Mouse (Mus musculus) embryonic facial prominence, embryonic 14.5 days (tissue): ENCODE results near the gene Foxn4. TPM values are rescaled to one million over a fixed set of nuclear protein-coding genes. Genes with fewer than 3 reads are reported as not detected.

ENCODE experiments used
- ATAC-seq: fragments of 200-750 bp; cut with Nextera tagmentation; 2 replicates; pipeline ENCODE4 v1.8.0; 2017; ENCODE audit warnings: low read depth, moderate number of reproducible peaks, moderate TSS enrichment
- DNase-seq: peaks from one replicate; pipeline ENCODE4 v3.0.0-alpha.2; 2015; ENCODE audit warnings: low spot score
- H3K27ac ChIP-seq: fragments of 300-500 bp; sonication (generic); replicated peaks from 2 replicates; pipeline ENCODE4 v1.5.1; 2014; ENCODE audit warnings: low read depth, mild to moderate bottlenecking, low read length, moderate library complexity
- H3K27me3 ChIP-seq: fragments of 300-500 bp; sonication (generic); replicated peaks from 2 replicates; pipeline ENCODE4 v1.6.1; 2014; ENCODE audit warnings: low read length; ENCODE audit not compliant: control insufficient read depth, insufficient read depth
- H3K36me3 ChIP-seq: fragments of 300-500 bp; sonication (generic); 2 replicates; pipeline ENCODE4 v1.6.1; 2014; ENCODE audit warnings: low read length, mixed read lengths; ENCODE audit not compliant: control insufficient read depth, insufficient read depth
- H3K4me1 ChIP-seq: fragments of 300-500 bp; sonication (generic); 2 replicates; pipeline ENCODE4 v1.6.1; 2014; ENCODE audit warnings: antibody characterized with exemption, low read length; ENCODE audit not compliant: control insufficient read depth, insufficient read depth
- H3K4me2 ChIP-seq: fragments of 300-500 bp; sonication (generic); 2 replicates; pipeline ENCODE4 v1.6.1; 2014; ENCODE audit warnings: low read depth, mild to moderate bottlenecking, low read length, moderate library complexity, mixed read lengths
- H3K4me3 ChIP-seq: fragments of 300-500 bp; sonication (generic); 2 replicates; pipeline ENCODE4 v1.5.1; 2014; ENCODE audit warnings: low read depth, mild to moderate bottlenecking, low read length
- H3K9ac ChIP-seq: fragments of 300-500 bp; sonication (generic); 2 replicates; pipeline ENCODE4 v1.6.1; 2014; ENCODE audit warnings: low read depth, mild to moderate bottlenecking, low read length, moderate library complexity, mixed read lengths
- H3K9me3 ChIP-seq: fragments of 300-500 bp; sonication (generic); 2 replicates; pipeline ENCODE4 v1.6.1; 2016; ENCODE audit warnings: low read length; ENCODE audit not compliant: control insufficient read depth
- WGBS: fragments of 180-500 bp; shearing (Covaris S2); extraction: QIAGEN DNeasy Blood & Tissue Kit; methylation state at CpG from one replicate; pipeline ENCODE4 v1.1.7; 2014; 5-methylcytosine and 5-hydroxymethylcytosine counted together
- polyA plus RNA-seq: library from polyadenylated mRNA; unstranded; fragments of >200 nt; fragmentation: Nextera tagmentation; extraction: Ambion mirVana; gene quantifications from 2 replicates; pipeline ENCODE4 v1.2.1, GENCODE M21; 2014

Gene Foxn4
- polyA plus RNA-seq, 1 experiment from 2014 or later: 1.1 TPM

- H3K4me2 ChIP-seq: no peak overlapping the region
- no peaks in the 10 kb centered on the region for H3K36me3 ChIP-seq
- H3K27ac ChIP-seq: no peak overlapping the region
- WGBS: 51% methylated on average over 22 of the region's 22 CpGs
- no peaks in the 10 kb centered on the region for H3K4me1 ChIP-seq
- H3K9me3 ChIP-seq: no peaks in the 10 kb centered on the region
- no peaks in the 10 kb centered on the region for H3K27me3 ChIP-seq
- no peak overlapping the region for H3K4me3 ChIP-seq
- peak; percentile 67 for DNase-seq
- ATAC-seq: peak; percentile 78
- no peak overlapping the region for H3K9ac ChIP-seq
These were observed 25.7 kb upstream of the Foxn4 start for GRCm38 (mm10) chr5:114299156-114299855.

- H3K9ac ChIP-seq: 0 out of 2 replicates have a peak overlapping the region, but pooled peaks have one; percentile 14
- H3K4me2 ChIP-seq: no peak overlapping the region
- WGBS: 52% methylated on average over 18 of the region's 18 CpGs
- no peaks in the 10 kb centered on the region for H3K4me1 ChIP-seq
- no peak overlapping the region for H3K27ac ChIP-seq
- no peaks in the 10 kb centered on the region for H3K9me3 ChIP-seq
- DNase-seq: peak; percentile 74
- ATAC-seq: peak; percentile 30; the same call in 1 of the 2 replicates
- H3K36me3 ChIP-seq: no peaks in the 10 kb centered on the region
- H3K4me3 ChIP-seq: no peak overlapping the region
- H3K27me3 ChIP-seq: no peaks in the 10 kb centered on the region
These were observed 24.7 kb upstream of the Foxn4 start for GRCm38 (mm10) chr5:114298212-114298894.

DNA sequence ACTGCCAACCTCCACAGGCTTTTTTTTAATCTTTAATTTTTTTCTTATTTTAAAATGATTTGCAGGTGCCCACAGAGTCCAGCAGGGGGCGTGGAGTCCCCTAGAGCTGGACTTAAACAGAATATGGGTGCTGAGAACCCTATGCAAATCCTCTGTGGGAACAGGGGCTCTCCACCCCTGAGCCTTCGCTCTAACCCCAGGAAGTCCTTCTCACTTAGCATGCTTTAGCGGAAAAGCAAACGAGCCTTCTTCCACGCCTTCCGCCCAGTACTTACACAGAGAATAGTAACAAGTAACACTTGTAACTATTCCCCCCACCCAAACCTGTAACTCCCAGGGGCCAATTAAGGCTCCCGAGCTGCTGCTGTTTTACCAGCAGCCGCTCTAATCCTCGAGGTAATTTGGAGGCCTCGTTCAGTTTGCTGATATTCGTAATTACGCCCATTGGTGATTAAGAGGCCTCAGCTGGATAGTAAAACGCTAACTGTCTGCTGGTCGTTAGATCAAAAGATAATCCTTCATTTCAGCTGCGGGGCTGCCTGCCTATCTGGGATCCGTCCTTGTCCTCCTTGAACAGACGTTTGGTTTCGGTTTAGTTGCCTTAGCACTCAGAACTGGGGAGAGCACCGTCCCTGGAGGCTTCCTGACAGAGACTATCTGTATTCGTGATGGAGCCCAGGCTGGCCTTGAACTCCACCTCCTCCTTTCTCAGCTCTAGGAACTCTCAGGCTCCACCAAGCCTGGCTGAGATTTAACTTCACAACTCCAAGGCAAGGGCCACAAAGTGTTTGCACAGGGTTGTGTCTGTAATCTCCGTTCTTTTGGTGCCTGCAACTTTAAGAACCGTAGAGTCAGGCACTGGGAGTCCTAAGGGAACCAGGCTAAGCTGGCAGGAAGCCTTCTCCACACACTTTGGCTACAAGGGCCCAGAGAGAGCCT is 23.4 kb upstream of the Foxn4 start:
- Histone ChIP-seq H3K4me1 (no peaks in the 10 kb centered on the region), H3K4me3 (no peak overlapping the region), H3K9me3 (no peaks in the 10 kb centered on the region), H3K4me2 (0 out of 2 replicates have a peak overlapping the region, but pooled peaks have one; percentile 11), H3K36me3 (no peaks in the 10 kb centered on the region), H3K27me3 (no peaks in the 10 kb centered on the region), H3K9ac (no peak overlapping the region; the same call in 1 of the 2 replicates), H3K27ac (no peak overlapping the region; the same call in 1 of the 2 replicates)
- ATAC-seq (no peak), DNase-seq (no peak)
- WGBS: 25% methylated on average over 22 of the region's 22 CpGs

- H3K36me3 ChIP-seq: no peaks in the 10 kb centered on the region
- ATAC-seq (peak; percentile 80), DNase-seq (peak; percentile 66)
- no peaks in the 10 kb centered on the region for H3K27me3 ChIP-seq
- H3K9ac ChIP-seq: no peak overlapping the region
- no peaks in the 10 kb centered on the region for H3K4me1 ChIP-seq
- no peak overlapping the region for H3K27ac ChIP-seq
- no peak overlapping the region for H3K4me2 ChIP-seq
- WGBS: 48% methylated on average over 3 of the region's 3 CpGs
- H3K4me3 ChIP-seq: no peak overlapping the region
- no peaks in the 10 kb centered on the region for H3K9me3 ChIP-seq
These were observed 16.4 kb upstream of the Foxn4 start for GRCm38 (mm10) chr5:114290004-114290403.

DNA sequence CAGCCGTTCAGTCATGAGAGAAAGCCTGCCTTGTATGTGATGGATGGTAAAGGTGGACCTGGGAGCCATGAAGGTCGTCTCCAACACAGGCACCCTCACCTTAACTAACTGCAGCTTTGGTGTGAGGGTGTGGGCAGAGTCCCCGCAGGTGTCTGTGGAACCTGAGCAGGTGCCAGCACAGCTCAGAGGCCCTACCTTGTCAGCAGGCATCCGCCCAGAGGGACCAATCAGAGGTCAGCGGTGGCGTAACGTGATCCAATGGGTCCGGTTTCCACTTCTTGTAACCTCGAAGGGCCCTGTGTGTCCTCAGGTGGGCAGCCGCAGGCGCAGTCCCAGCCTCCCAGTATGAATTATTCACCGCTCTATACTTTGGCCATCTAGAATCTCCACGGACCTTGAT is 15.3 kb upstream of the Foxn4 start, which contains the start of gene Myo1h:
TSS of gene Myo1h (plus strand) at position 293 of the 400 bp plus-strand sequence.
- Histone ChIP-seq H3K27me3 (no peaks in the 10 kb centered on the region), H3K9ac (no peak within 1 kb of the TSS), H3K4me2 (no peak within 1 kb of the TSS), H3K27ac (no peak within 1 kb of the TSS), H3K4me3 (no peak within 1 kb of the TSS), H3K36me3 (no peaks in the 10 kb centered on the region), H3K4me1 (no peaks in the 10 kb centered on the region), H3K9me3 (no peaks in the 10 kb centered on the region)
- DNase-seq (peak; percentile 56), ATAC-seq (peak; percentile 74; the same call in 1 of the 2 replicates)
- 46% methylated on average over 13 of the region's 13 CpGs for WGBS

DNA sequence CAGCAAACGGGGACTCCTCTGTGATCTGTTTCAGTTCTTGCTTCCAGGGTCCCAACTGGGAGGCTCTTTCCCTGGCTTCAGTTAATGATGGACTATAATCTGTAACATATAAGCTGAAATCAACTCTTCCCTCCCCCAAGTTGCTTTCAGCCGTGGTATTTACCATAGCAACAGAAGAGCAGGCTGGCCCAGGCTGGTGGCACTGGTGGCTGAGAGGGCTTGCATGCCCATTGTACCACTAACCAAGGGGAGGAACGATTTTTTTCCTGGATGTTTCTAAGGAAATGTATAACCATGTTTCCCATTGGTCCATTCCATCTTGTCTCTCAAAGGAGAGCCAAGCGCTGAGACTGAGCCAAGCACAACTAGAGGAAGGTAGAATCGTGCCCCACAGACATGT is 14.8 kb upstream of the Foxn4 start:
- ATAC-seq (no peak), DNase-seq (no peak)
- Histone ChIP-seq H3K36me3 (no peaks in the 10 kb centered on the region), H3K4me1 (no peaks in the 10 kb centered on the region), H3K9ac (no peak overlapping the region), H3K27ac (no peak overlapping the region), H3K4me2 (no peak overlapping the region), H3K9me3 (no peaks in the 10 kb centered on the region), H3K4me3 (no peak overlapping the region), H3K27me3 (no peaks in the 10 kb centered on the region)
- WGBS: 74% methylated on average over 5 of the region's 5 CpGs

DNA sequence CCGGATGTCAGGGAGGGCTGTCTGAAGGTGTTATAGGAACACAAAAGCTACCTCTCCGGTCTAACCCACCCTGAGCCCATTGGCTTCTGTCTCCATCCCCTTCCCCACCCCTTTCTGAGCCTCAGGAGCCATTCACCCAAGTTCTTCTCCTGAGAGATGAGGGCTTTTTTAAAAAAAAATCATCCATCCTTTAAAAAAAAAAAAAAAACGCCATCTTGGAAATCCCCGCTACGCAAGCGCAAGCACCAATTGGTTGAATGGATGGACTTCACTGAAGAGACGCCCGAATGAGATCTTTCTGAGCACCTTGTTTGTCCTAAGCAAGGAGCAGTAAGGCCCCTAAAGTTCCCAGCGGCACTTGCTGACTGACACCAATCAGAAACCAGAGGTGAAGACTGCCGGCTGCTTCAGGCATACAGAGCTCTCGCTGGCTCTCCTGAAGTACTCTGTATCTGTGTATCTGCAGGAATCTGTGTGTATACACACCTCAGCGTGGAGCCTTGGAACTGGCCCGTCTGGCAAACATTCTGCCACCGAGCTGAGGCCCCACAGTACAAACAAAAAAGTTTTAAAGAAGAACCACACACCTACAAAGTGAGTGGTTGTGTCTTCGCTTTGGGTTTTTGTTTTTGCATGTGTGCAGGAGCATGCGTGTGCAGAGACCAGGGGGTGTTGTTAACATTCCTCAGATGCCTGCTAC is 13.4 kb upstream of the Foxn4 start:
- WGBS: 77% methylated on average over 16 of the region's 16 CpGs

DNA sequence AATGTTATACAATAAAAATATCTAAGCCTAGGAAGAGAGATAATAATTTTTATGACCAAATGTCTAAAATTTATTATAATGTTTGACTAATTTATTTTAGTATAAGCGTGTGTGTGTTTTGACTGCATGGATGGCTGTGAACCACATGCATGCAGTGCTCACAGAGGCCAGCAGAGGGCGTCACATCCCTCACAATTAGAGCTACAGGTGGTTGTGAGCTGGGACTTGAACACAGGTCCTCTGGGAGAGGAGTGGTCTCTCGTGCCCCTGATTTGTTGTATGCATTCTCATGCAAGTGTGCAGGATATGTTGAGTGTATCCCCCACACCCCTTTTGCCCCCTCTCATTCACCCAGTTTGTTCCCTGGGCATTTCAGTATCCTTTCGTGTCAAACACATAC is 12.5 kb upstream of the Foxn4 start:
- H3K36me3 ChIP-seq: no peaks in the 10 kb centered on the region
- H3K9me3 ChIP-seq: no peaks in the 10 kb centered on the region
- 75% methylated on average over 4 of the region's 4 CpGs for WGBS
- H3K4me1 ChIP-seq: no peaks in the 10 kb centered on the region
- H3K27ac ChIP-seq: no peak overlapping the region
- no peaks in the 10 kb centered on the region for H3K27me3 ChIP-seq
- no peak overlapping the region for H3K4me3 ChIP-seq
- no peak overlapping the region for H3K4me2 ChIP-seq
- DNase-seq (no peak), ATAC-seq (no peak)
- no peak overlapping the region for H3K9ac ChIP-seq

More for the DNA sequence above, 13.4 kb upstream of the Foxn4 start:
- H3K9me3 ChIP-seq: no peaks in the 10 kb centered on the region
- no peak overlapping the region for H3K27ac ChIP-seq
- no peaks in the 10 kb centered on the region for H3K36me3 ChIP-seq
- no peak for DNase-seq
- no peaks in the 10 kb centered on the region for H3K4me1 ChIP-seq
- no peaks in the 10 kb centered on the region for H3K27me3 ChIP-seq
- no peak for ATAC-seq
- H3K9ac ChIP-seq: no peak overlapping the region
- no peak overlapping the region for H3K4me2 ChIP-seq
- H3K4me3 ChIP-seq: no peak overlapping the region
